Mouse (Mus musculus): ENCODE results near the gene Vat1l.

Gene Vat1l

DNA sequence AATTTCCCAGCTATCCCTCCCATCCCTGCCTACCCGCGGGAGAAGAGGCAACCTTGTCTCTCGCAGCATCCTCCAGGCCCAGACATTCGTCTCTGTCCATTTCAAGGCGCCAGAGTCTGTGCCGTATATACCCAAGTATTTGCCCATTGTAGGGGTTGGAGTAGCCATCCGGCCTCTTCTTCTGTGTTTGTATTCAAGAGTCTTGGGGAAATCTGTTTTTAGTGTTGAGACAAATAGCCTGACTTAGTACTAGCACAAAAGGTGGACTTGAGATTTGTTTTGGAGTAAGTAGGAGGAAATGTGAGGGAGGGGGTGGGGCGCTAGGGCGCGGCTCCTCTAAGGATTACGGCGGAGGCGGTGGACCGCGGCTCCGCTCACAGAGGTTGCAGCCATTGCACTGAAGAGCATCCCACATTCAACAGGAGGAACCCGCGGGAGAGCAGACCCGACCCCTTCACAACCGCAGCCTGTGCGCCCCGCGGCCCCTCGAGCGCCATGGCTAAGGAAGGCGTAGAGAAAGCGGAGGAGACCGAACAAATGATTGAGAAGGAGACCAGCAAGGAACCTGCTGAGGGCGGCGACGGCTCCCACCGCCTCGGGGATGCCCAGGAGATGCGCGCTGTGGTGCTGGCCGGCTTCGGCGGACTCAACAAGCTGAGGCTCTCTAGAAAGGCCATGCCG, at the start of gene Vat1l:
Gene Vat1l (plus strand): TSS at position 392 of the 681 bp plus-strand sequence.
- WGBS: under 1% methylated on average over 39 of the region's 39 CpGs

GRCm38 (mm10) chr8:114158586-114158985, 46.8 kb upstream of the Vat1l start:
- 25% methylated on average over 2 of the region's 2 CpGs for WGBS

DNA sequence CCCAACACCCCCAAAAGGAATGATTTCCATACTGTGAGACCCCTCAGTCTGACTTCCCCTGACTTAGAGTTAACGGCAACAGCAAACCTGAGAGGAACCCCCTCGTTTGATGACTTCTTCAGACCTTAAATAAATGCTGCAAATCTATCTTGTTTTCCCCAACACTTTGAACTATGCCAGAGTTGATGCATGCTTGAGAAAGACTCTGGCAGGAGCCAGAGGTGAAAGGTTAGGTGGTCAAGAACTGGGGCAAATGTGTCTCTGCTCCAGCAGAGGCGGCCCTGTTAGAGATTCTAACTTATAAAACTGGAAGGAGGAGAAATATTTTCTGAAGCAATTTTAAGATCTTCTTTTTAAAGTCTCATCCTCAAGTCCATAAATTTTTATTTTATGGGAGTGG, 45.7 kb upstream of the Vat1l start:
- WGBS: 88% methylated on average over 3 of the region's 3 CpGs

DNA sequence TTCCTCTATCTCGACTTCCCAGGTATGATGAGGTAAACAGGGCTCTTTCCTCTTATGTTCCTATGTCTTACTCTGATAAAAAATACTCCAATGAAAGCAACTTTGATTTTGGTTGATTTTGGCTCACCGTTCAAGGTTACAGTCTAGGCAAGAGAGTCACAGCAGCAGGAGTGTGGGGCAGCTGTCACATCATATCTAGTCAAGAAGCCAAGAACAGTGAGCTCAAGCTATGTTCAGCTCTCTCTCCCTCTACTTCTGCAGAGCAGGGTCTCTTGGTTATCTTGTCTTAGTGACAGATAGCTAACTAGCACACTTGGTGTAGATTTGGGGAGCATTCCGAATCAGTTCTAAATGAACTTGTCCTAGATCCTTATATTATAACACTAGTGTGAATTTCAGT, 41.5 kb upstream of the Vat1l start:
- 86% methylated on average over 3 of the region's 3 CpGs for WGBS

GRCm38 (mm10) chr8:114164444-114165096, 40.8 kb upstream of the Vat1l start:
- 91% methylated on average over 6 of the region's 6 CpGs for WGBS

- 72% methylated on average over 2 of the region's 2 CpGs for WGBS
Measured at GRCm38 (mm10) chr8:114165741-114166140, 39.7 kb upstream of the Vat1l start.

DNA sequence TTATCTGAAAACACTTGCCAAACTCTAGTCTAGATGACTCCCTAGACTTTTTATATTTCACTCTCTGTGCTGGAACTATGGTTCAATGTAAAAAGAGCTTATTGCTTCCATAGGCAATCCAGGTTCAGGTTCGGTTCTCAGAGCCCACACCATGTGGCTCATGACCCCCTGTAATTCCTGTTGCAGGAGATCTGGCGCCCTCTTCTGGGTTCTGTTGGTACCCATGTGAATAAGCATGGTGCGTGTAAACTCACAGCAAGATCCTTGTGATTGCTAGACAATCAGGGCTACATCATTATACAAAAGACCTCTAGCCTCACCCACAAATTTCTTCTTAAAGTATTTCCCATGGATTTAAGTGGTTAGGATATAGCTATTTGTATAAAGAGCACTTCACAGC, 28.7 kb upstream of the Vat1l start:
- WGBS: 67% methylated on average over 3 of the region's 3 CpGs

DNA sequence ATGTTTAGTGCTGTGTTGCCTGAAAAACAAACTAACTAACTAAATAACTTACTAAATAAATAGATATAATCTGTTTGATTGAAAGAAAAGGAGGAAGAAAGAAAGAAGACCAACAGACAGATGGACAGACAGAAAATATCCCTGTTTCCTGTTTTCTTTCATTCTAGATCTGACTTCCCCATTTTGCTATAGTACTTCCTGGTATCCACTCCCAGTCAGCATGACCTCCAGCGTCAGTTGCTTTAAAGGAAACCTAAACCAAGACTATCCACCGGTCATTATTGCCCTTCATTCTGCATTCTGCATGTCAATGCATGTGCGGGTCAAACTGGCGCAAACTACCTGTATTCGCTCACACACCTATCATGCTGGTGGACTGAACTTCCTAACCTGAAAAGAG, 12.1 kb upstream of the Vat1l start:
- WGBS: 87% methylated on average over 5 of the region's 5 CpGs

DNA sequence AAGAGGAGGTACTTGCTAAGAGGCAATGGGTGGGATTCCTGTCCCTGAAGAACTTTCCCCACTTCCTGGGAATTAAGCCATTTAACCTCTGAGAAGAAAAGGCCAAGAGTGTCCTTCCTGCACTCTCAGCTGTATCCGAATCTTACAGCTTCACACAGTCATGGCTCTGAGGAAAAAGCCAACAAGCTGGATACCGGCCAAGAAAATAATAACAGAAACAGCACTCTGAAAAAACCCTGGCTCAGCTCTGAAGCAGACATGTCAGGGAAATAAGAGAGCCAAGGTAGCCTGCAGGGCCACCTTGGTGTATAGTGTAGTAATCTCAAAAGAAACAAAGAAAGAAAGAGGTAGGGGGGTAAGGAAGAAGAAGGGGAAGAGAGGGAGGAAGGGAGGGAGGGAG, 6.4 kb upstream of the Vat1l start:
- WGBS: 46% methylated on average over 2 of the region's 2 CpGs

GRCm38 (mm10) chr8:114206421-114206983, 1.1 kb downstream of the Vat1l start:
- WGBS: 5% methylated on average over 8 of the region's 8 CpGs

- WGBS: 53% methylated on average over 4 of the region's 4 CpGs
Measured at GRCm38 (mm10) chr8:114207026-114207425, 1.6 kb downstream of the Vat1l start.

DNA sequence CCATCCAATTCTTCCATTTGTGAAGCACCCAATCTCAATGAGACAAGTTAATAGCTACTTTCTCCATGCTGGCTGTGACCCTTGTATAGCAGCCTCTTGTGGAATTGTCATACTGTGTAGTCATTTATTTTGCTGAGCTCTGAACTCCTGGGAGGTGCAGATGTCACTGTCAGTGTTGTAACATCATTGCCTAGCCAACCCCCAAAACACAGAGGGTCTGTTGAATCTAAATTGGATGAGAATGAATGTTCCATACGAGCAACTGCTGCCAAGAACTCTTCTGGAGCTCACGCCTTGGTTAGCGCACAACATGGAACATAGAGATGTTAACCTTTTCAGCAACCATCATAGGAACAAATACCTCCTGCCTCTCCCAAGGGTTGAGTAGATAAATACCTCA, 15.4 kb downstream of the Vat1l start:
- 76% methylated on average over 3 of the region's 3 CpGs for WGBS

DNA sequence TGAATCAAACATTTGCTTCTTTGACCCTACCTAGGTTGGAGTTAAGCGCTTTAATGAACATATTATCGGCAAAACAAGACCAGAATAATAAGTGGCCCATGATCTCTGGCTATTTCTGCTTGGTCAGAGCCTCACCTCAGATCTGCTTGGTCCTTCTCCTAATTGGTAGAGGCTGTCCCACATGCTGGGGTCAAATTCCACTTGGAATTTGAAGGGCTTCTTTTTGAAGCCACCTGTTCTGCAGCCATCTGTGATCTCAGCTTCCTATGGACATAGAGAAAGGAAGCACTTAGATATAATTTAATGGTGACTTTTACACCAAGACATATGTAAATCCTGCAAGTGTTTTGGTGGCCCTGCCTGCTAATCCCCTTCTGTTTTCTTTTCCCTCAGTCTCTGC, 16.6 kb downstream of the Vat1l start:
- WGBS: 91% methylated on average over 2 of the region's 2 CpGs

GRCm38 (mm10) chr8:114224001-114224400, 18.6 kb downstream of the Vat1l start:
- 69% methylated on average over 2 of the region's 2 CpGs for WGBS

- 83% methylated on average over 3 of the region's 3 CpGs for WGBS
Measured at GRCm38 (mm10) chr8:114251321-114252065, 46.1 kb downstream of the Vat1l start.

GRCm38 (mm10) chr8:114258685-114259084, 53.3 kb downstream of the Vat1l start:
- 58% methylated on average over 4 of the region's 4 CpGs for WGBS

DNA sequence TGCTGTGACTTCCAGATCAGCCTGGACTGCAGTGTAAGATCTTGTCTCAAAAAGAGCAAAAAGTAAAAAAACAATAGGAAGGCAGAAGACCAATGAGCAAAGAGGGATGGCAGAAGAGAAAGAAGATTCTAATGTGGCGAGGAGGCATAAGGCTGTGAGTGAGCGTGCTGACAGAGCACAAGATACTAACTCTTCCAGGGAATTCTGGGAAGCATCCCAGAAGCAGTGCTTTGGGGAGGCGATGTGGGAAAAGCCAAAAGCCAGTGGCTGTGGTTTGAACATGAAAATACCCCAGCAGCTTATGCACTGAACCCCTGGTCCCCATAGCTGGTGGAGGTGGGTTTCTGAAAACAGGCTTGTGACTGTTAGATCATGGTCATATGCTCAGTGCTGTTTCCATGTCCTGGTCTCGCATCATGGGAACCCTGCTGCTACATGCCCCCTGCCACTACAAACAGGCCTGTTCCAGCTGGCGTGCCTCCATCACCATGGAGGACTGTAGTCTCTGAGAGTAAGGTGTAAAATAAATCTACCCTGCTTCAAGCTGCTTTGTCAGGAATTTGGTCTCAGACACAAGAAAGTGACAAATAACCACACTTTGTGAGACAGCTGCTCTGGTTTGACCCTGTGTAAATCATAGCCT, 54.4 kb downstream of the Vat1l start:
- 61% methylated on average over 5 of the region's 5 CpGs for WGBS

- WGBS: 81% methylated on average over 2 of the region's 2 CpGs
Measured at GRCm38 (mm10) chr8:114262331-114262730, 56.9 kb downstream of the Vat1l start.

GRCm38 (mm10) chr8:114274558-114274957, 69.1 kb downstream of the Vat1l start:
- 79% methylated on average over 8 of the region's 8 CpGs for WGBS

DNA sequence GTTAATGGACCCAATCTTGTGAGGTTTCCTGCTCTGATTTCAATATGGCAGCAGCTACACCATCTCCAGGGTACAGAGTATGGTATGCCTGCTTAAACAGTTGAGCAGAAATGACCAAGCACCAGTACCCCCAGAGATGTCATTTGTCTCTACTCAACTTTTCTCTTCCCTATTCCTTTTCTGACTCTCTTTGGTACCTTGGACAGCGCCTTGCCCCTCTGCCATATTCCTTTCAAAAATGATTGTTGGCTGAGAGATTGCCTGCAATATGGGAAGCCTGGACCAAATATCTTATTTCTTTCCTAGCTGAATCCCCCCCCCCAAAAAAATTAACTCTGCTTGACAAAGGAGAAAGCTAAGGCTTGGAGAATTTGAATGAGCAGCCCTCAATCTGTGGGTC, 75.7 kb downstream of the Vat1l start:
- 87% methylated on average over 1 of the region's 1 CpGs for WGBS

DNA sequence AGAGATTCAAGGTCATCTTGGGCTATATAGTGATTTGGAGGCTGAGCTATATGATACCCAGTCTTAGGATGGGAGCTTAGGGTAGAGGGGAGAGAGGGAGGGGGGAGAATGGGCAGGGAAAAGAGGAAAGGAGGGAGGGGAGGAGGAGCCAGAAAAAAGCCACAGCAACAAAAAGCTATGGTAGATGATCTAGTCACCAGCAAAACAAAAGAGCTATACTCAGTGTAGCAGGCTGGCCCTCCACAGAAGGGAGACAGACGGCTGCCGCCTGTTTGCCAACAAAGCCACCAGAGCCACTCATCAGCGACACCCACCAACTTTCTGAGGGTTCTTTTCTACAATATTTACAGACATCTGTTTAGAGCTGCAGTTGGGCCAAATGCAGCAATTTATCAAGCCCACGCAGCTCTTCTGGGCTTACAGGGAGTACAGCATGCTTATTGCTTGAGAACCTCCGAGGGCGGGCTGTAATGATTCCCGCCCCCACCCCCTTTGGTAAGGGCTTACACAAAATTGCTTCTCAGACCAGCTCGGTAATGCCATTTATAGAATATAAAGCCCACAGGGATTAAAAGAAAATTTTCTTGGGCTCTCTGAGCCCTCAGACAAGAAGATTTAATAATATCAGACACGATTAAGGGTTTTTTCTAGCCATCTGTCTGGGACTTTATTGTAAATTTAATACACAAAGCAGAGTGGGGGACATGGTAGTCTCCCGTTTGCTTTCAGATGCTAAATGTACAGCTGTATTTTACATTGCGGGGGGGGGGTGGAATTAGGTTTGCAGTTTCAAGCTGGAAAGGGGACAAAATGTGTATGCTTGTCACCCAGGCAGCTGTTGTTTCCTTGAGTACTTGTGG, 89.7 kb downstream of the Vat1l start:
- 30% methylated on average over 11 of the region's 11 CpGs for WGBS
